Mouse (Mus musculus): ENCODE results near the gene Catsper1. TPM values are rescaled to one million over a fixed set of nuclear protein-coding genes. Genes with fewer than 3 reads are reported as not detected.
A peak's percentile ranks its signal among the peaks of the same experiment; 100 is the strongest.
"Not testable (repeated sequence)": the region's sequence is repeated elsewhere in the genome, so short reads cannot be mapped to it uniquely, and the experiment has no call there.

Catsper1 gene
- total RNA-seq, 2 experiments from 2014 or later = not detected

DNA sequence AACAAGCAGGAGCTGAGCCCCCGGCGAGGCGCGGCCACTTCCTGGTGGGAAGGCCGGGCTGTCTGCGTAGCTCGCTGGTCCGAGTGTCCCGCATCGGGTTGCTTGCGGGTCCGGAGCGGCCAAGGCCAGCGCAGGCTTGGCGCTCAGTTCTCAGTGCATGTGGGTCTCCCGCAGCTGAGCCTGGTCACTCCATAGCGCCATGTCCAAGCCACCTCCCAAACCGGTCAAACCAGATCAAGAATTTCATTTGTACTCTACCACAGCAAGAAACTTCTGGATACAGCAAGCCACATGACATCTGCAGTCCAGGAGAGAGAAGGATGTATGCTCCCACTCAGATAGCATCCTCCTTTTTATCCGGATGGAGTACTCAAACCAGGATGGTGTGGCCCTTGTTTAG is 7.6 kb upstream of the Catsper1 start:
- no peak overlapping the region for H3K4me3 ChIP-seq
- no peak for TF ChIP-seq CTCF (IDR thresholded peaks at IDR 0.05)
- intact Hi-C loops (cut with DNase I) = no loop called here

DNA sequence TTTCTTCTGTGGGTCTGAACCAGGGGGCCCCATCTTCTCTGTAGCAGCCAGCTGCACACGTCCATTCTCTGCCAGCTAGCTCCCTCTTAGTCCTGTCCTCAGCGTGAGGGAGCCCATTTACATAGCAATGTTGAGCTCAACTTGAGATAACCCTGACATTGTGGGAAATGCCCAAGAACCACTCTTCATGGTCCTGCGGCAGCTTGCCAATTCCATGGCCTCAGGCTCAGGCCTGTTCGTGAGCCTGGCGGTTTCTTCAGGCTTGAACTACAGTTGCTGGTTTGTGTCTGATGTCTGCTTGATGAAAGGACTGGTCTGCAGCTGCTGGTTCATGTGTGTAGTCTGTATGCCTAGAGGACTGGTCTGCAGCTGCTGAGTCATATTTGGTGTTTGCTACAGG is 800 bp upstream of the Catsper1 start:
- DNase-seq = no peak
- no peak for TF ChIP-seq CTCF (IDR thresholded peaks at IDR 0.05)
- intact Hi-C loops (cut with DNase I) = no loop called here
- Histone ChIP-seq H3K4me3 (no peak overlapping the region), H3K27ac (no peak overlapping the region)

More for the DNA sequence above, 7.6 kb upstream of the Catsper1 start:
- DNase-seq = no peak
- no peak overlapping the region for H3K27ac ChIP-seq

- Histone ChIP-seq H3K4me3 (no peak overlapping the region), H3K27ac (peak overlapping the region; percentile 20; the same call in 1 of the 2 replicates)
- intact Hi-C loops (cut with DNase I) = loop anchor here (1.0 kb wide), 1 partner anchor 10 kb away; no protein-coding TSS in a partner anchor
- TF ChIP-seq CTCF (IDR thresholded peaks at IDR 0.05) = no peak; the same call in 1 of the 2 replicates
- DNase-seq = peak; percentile 85
Measured at GRCm38 (mm10) chr19:5337975-5338374, 2.4 kb downstream of the Catsper1 start.

DNA sequence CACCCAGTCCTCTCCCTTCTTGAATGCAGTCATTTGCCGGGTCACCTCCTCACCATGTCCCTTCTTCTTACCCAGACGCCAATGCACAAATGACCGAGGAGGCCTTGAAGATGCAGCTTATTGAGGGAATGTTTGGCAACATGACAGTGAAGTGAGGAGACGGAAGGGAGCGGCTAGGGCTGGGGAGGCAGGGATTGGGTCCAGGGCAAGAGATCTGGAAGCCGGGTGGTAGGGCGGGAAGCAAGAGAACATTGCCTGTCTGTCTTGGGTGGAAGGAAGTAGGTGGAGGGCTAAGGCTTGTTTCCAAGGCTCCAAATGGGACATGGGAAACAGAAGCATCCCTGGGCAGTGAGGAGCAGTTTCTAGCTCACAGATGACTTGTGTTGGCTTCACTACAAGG is 5.8 kb downstream of the Catsper1 start:
- no peak for TF ChIP-seq CTCF (IDR thresholded peaks at IDR 0.05)
- Histone ChIP-seq H3K4me3 (no peak overlapping the region), H3K27ac (peak overlapping the region; percentile 59)
- no peak for DNase-seq
- intact Hi-C loops (cut with DNase I) = no loop called here

- H3K27ac ChIP-seq = peak overlapping the region; percentile 75
- TF ChIP-seq CTCF (IDR thresholded peaks at IDR 0.05) = no peak
- intact Hi-C loops (cut with DNase I) = loop anchor here (2.0 kb wide), 1 partner anchor 51 kb away; the partner anchor contains the start of gene Sf3b2
- no peak overlapping the region for H3K4me3 ChIP-seq
- DNase-seq = no peak
Measured at GRCm38 (mm10) chr19:5345297-5346131, 10.0 kb downstream of the Catsper1 start.

GRCm38 (mm10) chr19:5348064-5348463 is 12.5 kb downstream of the Catsper1 start:
- H3K4me3 ChIP-seq = peak overlapping the region; percentile 76
- TF ChIP-seq CTCF (IDR thresholded peaks at IDR 0.05) = no peak
- DNase-seq = no peak
- no peak overlapping the region for H3K27ac ChIP-seq
- intact Hi-C loops (cut with DNase I) = loop anchor here (1.0 kb wide), 1 partner anchor 10 kb away; no protein-coding TSS in a partner anchor

DNA sequence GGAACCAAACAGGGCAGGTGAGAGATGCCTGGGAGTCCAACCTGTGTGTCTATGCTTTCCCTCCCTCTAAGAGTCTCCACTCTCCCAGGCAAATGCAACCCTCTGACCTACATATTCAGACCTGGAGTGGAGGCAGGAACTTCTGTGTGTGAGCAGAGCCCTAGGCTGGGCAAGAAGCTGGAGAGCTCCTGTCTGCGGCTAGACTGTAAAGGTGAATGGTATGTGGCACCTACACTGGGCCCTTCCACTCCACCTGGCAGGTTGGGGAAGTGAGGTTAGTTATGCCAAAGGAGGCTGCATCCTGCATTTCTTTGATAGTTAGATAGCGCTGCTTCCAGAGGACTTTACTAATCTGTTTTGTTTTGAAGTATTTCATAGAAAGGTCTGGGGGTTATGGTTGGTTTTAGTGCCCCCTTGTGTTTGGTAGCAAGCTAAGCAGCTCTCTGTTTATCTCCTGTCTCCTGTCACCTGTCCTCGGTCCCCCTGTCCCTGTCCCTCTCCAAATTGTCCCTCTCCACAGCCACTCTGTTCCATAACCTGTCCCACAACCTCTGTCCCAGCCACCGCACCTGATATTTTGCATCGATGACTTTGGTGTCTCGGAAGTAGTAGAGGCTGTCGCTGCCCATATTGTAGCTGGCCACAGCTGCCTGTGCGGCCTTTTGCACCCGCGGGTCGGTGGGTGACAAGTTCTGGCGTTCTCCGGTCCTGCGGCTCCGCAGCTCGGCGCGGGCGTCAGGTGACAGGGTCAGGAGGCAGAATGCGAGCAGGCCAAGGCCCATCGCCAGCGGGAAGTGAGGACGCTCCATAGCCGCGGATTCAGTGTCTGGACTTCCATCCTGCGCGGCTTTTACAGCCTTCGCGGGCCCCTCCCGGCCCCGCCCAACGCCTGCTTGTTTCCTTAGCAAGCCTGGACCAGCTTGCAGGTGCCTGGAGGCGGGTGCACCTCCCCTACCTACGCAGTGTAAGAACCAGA is 13.3 kb downstream of the Catsper1 start:
- Histone ChIP-seq H3K27ac (peak overlapping the region; percentile 83), H3K4me3 (peak overlapping the region; percentile 76)
- intact Hi-C loops (cut with DNase I) = loop anchor here (1.0 kb wide), 1 partner anchor 11 kb away; no protein-coding TSS in a partner anchor
- TF ChIP-seq CTCF (IDR thresholded peaks at IDR 0.05) = peak; percentile 72
- DNase-seq = peak; percentile 74

- intact Hi-C loops (cut with DNase I) = not testable (repeated sequence)
Measured at GRCm38 (mm10) chr19:5349502-5349873, 13.9 kb downstream of the Catsper1 start, which contains the start of gene Cst6. Gene Cst6, minus strand, starts transcription at chr19:5349574.

DNA sequence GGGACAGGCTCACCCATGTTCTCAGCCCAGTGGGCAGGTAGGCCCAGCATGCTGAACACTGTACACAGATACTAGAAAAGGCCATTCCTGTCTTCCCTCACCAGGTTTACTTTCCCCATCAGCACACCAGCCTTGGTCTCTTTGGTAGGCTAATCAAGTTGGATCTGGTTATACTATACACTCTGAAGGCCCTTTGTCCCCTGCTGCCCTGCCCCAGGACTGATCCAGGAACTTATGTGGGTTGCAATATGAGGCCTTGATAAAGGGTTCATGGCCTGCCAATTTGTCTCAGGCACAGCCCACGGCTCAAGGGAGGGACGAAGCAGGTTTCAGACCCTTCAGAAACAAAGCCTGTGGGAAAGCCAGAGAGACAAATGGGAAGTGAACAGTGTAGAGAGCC is 18.1 kb downstream of the Catsper1 start:
- no peak overlapping the region for H3K27ac ChIP-seq
- no peak overlapping the region for H3K4me3 ChIP-seq
- intact Hi-C loops (cut with DNase I) = no loop called here
- TF ChIP-seq CTCF (IDR thresholded peaks at IDR 0.05) = no peak
- DNase-seq = no peak

More at GRCm38 (mm10) chr19:5349502-5349873, 13.9 kb downstream of the Catsper1 start, which contains the start of gene Cst6:
- DNase-seq = not testable (repeated sequence)
- Histone ChIP-seq H3K27ac (peak within 1 kb of the TSS; percentile 83), H3K4me3 (peak within 1 kb of the TSS; percentile 76)

DNA sequence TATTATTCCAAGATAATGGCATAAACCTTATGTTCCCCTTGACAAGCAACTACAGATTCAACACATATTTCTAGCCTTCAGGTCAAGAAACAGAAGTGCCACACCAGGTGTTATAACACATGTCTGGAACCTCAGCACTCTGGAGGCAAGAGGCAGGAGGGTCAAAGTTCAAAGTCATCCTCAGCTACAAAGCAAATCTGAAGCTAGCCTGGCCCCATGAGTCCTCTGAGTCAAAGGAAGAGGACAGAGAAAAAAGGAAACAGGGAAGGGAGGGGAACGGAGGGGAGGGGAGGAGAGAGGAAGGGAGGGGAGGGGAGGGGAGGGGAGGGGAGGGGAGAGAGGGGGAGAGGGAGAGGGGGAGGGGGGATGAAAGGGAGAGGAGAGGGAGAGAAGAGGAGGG is 20.5 kb downstream of the Catsper1 start:
- TF ChIP-seq CTCF (IDR thresholded peaks at IDR 0.05) = no peak
- H3K4me3 ChIP-seq = no peak overlapping the region
- intact Hi-C loops (cut with DNase I) = no loop called here
- DNase-seq = no peak
- H3K27ac ChIP-seq = no peak overlapping the region

- Histone ChIP-seq H3K27ac (no peak overlapping the region), H3K4me3 (no peak overlapping the region)
- DNase-seq = no peak
- TF ChIP-seq CTCF (IDR thresholded peaks at IDR 0.05) = no peak
- intact Hi-C loops (cut with DNase I) = no loop called here
Measured at GRCm38 (mm10) chr19:5362186-5362585, 26.6 kb downstream of the Catsper1 start.

GRCm38 (mm10) chr19:5364124-5364523 is 28.6 kb downstream of the Catsper1 start:
- intact Hi-C loops (cut with DNase I) = no loop called here
- peak; percentile 2 for DNase-seq

More at GRCm38 (mm10) chr19:5364124-5364523, 28.6 kb downstream of the Catsper1 start:
- H3K4me3 ChIP-seq = no peak overlapping the region
- no peak for TF ChIP-seq CTCF (IDR thresholded peaks at IDR 0.05)
- H3K27ac ChIP-seq = peak overlapping the region; percentile 48

Measured in gastrocnemius, adult 2 months (tissue).